Mouse (Mus musculus) cerebellum, adult 11 months (tissue): ENCODE data around the gene Wdr5.

Experiments
- DNase-seq: peaks from one replicate; pipeline ENCODE4 v3.0.0; 2022

Wdr5 gene

DNA sequence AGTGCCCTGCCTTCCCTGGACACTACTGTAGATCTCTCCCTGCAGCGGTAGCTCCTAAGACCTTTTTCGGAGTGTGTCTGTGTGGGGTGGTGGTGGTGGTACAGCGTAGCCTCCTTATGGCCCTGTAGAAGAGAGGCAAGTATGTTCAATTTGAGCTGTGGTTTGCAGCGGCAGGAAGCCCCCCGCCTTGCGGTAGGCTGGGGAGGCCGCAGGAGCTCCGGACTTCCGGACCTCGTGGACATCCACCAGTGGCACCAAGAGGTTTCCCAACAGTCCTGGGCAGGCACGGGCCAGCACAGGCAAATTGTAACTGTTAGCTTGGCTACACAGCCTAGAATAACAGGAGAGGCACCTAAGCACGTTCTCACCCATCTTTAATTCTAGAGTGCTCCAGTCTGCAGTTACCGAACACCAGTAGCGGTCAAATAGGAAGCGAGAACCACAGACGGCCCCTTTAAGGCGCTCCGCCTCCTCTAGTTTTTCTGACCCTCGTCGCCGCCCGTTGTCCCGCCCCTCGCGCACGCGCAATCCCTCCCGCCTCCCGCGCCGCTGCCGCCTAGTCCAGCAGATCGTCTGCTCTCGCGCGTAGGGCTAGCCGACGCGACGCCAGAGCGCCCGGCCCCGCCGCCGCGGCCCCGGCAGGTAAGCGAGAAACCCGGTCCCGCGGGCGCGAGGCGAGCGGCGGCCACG lies at the start of gene Wdr5:
Wdr5 (plus strand) TSS at position 519 of the 690 bp plus-strand sequence.
- peak; percentile 96 for DNase-seq

DNA sequence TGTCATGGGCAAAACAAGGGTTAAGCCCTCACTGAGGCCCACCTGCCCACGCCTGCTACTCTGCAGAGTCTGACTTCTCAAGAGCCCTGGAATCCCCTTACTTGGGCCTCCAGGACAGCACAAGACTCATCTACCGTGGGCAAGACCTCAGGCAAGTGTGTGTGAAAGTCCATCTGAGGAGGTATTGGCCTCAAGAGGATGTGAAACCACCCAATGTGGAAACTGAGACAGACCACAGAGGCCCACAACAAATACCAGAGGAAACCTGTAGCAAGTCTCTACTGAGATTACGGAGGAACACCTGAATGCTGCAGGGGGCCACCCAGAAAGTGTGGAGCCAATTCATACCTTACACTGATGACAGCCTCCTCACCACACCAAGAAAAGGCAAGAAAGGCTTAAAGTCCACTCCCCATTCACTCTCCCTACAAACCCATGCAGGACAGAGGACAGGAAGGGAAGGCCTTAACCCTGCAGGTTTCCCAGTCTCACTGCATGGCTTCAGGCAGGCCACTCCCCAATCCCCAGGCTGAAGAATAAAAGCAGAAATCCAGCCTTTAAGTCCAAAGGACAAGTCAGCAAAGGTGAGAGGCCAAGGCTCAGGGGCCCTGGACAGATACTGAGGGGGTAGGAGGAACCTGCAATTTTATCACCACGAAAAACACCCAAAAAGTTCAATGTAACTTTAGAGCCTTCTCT lies 45.5 kb upstream of the Wdr5 start:
- DNase-seq = no peak

DNA sequence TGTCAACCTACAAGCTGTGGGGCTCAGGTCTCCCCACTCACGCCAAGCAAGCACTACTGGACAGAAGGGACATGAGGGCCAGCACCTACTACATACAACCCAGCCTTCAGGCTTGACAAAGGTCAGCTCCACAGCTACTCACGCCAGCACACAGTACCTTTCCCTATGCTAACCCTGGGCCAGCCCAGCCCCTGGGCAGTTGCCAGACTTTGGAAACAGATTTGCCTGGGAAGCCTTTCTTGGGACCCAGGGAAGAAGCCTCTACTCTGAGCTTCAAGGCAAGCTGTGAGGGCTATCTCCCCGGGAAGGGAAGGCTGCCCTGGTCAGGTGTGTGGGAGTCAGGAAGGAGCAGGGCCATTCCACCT lies 45.0 kb upstream of the Wdr5 start:
- DNase-seq = no peak

DNA sequence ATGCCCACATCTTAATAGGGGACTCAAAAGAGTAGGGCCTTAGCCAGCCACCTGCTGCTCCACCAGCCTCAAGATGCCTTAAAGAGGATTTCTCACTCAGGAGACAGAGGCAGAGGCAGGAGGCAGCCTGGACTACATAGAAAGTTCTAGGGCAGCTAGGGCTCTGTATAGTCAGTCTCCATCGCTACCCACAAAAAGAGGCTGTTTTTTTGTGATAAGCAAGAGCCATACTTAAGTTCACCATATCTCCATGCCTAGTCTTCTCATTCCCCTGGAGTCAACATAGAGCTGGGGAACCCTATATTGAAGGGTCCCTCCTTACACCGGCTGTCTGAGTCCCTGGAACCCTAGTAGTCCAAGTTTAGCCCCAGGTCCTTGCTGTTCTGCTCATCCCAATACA lies 44.4 kb upstream of the Wdr5 start:
- no peak for DNase-seq

DNA sequence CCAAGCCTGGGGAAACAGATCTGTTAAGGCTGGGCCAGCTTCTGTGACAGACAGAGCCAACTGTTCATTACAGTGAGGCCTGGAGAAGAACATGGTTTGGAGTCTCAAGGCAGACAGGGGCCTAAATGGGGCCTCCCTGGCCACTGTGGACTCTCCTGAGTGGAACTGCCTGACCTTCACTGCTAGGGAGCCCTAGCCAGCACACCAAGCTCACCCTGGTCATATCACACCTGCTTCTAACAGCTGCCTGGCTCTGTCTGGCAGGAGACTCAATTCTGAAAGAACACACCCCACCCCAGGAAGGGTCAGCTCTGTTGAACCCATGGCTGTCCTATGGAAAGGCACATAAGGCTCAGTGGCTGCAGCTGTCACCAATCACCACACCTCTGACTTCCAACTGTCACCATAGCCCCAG lies 43.8 kb upstream of the Wdr5 start:
- no peak for DNase-seq

DNA sequence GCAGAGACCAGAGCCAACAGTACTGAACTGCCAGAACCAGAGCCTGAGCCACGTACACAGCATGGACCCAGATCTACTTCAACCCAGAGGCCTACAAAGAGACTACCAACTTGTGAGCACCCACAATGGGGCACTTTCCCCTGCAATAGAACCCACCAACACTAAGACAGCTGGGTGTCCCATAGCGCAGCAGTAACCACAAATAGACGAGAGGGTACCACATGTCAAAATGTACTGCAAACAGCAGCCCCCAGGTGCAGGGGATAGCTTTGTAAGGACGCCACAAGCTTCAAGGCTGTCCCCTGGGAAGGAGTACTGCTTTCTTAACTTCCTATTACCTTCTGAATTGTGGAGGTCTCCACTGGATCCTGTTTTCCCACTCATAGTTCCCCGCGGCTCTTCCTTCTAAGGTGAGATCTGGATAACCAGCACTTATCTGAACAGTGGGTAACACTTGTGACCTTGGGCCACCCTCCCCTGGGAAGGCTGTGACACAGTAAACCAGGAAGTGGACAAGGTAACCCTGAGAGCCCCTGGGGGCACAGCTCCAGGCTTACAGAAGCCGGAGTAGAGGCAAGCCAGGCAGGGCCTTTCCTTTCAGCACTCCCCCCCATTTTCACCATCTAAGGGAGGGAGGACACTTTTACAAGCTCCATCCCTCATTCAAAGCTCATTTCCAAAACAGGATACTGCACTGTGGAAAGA lies 41.7 kb upstream of the Wdr5 start:
- no peak for DNase-seq

DNA sequence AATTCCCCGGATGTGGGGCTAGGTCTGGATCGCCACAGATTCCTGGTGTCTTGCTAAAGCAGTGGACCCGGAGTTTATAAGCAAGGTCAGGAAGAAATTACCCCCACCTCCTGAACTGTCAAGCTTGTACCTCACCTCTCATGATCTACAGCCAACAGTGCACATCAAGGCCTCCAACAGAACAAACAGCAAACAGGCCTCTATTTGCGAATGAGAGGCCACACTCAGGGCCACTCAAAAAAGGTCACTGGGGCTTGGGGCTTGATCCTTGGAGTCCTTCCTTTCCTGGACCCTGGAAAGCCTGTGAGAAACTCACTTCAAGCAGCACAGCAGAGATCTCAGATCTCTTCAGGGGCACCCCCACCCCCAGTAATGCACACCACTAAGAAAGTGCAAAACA lies 41.0 kb upstream of the Wdr5 start:
- no peak for DNase-seq

DNA sequence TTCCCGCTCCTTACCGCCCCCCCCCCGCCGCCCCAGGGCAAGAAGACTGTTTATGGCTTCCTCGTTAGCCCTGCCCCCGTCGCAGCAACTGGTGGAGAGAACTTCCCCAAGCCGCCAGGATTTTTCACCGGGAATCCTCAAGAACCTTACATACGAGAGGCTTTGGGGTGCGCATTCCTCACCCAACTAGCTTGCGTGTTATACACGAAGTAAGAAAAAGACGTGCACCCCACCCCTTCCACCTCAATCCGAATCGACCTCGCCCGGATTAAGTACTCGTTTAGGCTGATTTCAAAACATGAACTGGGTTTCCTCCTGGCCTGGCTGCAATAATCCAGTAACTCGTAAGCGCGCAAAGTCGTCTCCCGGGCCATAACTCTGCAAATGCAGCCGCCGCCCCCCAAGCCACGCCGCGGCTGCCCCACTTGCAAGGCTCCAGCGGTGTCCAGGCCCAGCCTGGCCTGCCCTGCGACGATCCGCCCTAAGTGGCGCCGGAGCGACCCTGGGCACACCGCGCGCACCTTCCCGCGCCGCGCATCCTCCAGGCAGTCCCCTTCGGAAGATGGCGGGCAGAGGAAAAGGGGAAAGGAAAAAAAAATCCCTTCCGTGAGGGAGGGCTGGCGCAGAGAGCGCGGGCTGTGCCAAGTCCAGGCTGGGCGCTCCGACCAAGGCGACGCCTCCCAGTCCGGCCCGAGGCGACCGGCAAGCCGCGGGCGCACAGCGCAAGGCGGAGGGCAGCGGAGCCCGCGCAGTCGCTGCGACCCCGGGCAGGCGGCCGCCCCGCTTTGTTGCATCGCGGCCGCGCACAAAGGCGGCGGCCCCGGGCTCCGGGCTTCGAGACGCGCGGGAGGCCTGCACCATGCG lies 40.1 kb upstream of the Wdr5 start:
- DNase-seq = peak; percentile 49

DNA sequence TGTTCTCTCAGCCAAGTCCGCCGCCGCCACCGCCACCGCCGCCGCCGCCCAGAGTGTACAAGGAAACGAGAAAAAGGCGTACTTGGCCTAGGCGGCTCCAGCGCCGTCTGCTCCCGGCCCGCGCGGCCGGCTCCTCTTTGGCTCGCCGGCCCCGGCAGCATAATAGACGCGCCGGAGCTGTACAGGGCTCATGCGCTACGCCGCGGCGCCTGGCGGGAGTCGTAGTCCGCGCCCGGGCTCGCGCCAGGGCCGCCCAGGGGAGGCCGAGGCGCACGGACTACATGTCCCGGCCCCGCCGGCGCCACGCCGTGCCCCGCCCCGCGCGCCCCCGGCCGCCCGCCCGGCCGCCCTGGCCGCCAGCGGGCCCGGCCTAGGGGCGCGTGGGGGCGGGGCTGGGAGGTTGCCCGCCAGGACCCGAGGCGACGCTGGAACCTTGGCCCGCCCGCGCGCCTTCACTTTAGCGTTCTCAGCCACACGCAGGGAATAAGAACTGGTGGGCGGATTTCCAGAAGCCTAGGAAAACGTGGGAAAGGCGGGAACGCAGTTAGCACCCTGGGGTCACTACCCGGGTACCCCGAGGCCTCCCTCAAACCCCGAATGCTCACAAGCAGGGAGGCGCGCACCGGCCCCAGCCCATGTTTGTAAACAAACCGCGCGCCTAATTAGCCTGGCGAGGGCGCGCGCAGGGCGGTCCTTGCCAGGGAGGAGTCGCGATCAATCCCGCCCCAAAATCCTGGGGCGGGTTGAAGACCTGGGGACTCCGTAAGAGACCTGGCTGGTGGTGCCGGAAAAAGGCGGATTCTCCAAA lies 39.3 kb upstream of the Wdr5 start:
- DNase-seq = peak; percentile 92

DNA sequence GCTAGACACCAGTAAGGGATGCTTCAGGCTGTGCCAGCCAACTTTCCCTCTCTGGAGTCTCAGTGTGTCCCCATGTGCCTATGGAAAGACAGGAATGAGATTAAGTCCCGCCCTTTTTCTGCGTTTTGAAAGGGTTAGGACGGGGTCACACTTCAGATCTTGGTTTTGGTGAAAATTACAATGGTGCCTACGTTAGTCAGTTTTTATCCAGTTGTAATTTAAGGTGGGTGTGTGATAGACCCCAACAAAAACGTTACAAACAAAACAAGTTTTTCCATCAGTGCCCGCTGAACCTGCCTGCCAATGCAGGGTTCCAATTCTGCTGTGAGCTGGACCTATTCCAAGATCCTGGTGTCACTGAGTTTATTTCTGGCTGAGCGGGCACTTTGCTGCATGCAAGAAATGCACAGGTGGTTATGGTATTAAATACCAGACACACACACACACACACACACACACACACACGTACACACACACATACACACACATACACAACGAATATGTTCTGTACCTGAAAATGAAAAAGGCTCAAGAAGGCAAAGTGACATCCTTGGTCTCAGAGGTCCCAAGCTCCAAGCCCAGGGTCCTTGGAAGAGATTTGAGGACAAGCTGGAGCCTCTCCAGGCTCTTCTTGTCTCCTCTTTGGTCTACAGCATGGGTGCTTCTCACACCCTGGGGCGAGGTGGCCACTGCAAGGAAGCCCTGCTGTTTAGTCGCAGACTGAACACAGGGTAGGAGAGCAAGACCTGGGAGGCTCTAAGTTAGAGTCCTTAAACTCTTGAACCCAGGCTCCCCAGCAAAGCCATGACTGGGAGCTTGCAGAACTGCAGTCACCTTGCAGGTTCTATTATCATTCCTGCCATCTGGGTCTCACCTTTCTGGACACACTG lies 38.4 kb upstream of the Wdr5 start:
- peak; percentile 57 for DNase-seq

DNA sequence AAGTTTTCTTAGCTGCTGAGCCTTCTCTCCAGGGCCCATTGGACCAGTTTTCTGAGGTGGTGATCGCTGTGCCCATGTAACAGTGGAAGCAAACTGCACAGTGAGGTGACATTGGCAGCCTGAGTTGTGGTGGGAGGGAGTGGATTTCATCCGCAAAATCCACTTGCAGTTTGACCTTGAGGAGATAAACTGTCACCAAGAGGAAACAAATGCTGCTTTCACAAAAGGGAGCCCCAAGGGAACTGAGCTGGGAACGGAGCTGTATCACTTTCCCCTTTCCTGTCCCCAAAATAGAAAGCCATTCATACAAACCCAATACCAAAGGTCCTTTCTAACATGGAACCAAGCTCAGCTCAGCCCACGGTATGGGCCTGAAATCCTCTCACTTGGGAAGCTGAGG lies 35.1 kb upstream of the Wdr5 start:
- DNase-seq = no peak

DNA sequence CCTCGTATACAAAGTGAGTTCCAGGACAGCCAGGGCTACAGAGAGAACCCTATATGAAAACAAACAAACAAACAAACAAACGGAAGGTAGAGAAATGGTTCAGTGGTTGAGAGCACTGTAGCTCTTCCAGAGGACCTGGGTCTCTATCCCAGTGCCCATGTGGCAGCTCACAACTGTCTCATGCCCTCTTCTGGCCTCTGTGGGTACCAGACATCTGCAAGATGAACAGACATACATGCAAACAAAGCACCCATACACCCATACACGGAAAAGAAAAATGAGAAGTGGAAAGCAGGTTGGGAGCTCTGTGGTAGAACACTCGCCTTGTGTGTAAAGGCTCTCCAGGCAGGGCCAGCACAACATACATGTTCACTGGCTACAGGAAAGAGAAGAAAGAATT lies 34.6 kb upstream of the Wdr5 start:
- no peak for DNase-seq

DNA sequence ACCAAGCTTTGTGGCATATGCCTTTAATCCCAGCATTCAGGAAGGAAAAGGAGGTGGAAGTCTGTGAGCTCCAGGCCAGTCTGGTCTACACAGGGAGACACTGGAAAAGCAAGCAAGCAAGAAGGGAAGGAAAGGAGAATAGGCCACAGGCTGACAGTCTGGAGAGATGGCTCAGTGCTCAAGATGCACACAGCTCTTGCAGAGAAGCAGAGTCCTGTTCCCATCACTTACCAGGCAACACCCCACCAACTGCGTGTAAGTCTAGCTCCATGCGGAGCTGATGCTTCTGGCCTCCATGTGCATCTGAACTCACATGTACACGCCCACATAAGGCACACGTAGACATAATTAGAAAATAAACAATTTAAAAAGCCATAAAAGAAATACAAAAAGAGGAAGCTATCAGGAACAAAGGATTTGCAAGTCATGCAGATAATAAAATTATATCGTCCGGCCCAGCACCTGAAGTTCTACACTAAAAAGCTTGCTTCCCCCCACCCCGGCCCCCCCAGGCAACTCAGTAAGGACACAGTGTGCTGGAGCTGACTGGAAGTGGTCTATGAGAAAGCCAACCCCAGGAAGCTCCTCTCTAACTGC lies 32.6 kb upstream of the Wdr5 start:
- no peak for DNase-seq

DNA sequence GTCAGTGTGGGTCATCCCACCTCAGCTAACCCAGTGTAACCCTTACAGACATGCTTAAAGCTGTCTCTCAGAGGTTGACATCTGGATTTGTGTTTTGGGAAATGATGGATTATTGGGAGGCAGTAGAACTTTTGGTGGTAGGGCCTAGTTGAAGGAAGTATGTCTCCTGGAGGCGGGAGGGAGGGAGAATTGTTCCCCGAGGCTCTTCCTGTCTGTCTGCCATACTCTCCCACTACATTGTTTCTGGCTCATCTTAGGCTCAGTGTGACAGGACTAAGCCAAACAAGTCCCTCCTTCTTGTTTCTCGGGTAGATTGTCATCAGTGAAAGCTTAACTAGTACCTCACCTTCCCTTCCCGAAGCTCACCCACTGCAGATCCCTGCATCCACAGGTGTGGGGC lies 28.2 kb upstream of the Wdr5 start:
- no peak for DNase-seq

DNA sequence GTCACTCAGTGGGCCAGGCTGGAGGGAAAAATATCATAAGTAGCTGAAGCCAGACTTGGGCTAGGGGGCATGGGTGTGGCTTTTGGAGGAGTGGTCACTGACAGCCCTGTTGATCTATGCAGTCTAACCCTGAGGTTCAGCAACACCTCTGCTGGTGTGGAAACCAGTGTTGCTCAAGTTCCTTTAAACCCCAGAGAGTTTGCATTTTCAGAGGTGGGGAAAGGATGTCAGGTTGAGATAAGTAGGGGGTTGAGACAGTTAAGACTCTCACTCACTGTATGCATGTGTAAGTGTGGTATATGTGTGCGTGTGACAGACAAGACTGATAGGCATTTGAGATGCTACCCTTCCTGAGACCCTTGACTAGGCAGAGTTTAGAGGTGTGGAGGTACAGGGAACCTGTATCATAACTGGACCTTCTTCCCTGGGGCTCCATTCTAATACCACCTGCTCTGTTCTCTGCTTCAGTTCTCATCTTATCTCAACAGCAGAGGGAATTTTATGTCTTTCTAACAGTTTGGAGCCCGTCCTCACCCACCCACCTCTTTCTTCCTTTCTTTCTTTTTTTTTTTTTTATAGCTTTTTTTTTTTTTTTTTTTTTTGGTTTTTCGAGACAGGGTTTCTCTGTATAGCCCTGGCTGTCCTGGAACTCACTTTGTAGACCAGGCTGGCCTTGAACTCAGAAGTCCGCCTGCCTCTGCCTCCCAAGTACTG lies 27.5 kb upstream of the Wdr5 start:
- no peak for DNase-seq

DNA sequence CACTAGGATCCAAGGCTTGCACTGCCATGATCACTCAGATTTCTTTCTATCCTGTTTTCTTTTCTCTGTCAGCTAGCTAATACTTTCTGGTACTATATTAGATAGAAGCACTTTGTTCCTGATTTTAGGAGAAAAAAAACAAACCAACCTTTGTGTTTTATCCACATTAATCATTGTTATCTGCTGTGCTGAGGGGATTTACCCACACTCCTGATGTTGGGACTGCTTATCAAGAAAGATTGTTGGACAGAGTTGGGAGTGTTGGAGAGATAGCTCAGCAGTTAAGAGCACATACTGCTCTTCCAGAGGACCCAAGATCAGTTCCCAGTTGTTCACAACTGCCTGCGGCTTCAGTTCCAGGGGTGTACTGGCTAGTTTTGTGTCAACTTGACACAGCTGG lies 26.6 kb upstream of the Wdr5 start:
- no peak for DNase-seq

DNA sequence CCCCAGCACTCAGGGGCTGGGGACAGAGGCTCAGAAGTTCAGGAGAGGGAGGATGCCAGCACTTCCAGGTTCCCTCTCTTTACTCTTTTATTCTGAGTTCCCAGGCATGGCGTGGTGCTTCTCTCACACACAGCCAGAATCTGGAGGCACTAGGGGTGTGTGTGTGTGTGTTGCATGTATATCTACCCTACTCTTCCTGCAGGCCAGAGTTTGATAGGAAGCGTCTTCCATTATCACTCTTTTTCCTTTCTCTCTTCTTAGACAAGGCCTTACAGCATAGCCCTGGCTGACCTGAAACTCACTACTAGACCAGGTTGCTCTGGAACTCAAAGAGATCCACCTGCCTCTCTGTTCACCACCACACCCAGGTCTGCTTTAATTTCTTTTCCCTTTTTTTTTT lies 24.0 kb upstream of the Wdr5 start:
- no peak for DNase-seq

DNA sequence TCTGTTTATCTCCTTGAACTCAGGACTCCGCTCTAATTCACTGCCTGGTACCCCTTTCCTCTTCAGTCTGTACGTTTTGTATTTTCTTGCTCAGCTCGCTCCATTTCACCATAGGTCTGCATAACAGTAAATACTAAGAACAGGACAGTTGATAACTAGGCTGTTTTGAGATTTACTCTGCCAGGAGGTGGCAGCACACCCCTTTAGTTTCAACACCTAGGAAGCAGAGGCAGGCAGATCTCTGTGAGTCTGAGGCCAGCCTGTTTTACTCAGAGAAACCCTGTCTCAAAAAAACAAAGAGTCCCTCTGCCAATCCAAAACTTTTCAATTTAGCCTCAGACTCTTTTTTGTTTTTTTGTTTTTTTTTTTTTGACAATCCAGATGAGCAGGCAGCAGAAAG lies 21.0 kb upstream of the Wdr5 start:
- no peak for DNase-seq

DNA sequence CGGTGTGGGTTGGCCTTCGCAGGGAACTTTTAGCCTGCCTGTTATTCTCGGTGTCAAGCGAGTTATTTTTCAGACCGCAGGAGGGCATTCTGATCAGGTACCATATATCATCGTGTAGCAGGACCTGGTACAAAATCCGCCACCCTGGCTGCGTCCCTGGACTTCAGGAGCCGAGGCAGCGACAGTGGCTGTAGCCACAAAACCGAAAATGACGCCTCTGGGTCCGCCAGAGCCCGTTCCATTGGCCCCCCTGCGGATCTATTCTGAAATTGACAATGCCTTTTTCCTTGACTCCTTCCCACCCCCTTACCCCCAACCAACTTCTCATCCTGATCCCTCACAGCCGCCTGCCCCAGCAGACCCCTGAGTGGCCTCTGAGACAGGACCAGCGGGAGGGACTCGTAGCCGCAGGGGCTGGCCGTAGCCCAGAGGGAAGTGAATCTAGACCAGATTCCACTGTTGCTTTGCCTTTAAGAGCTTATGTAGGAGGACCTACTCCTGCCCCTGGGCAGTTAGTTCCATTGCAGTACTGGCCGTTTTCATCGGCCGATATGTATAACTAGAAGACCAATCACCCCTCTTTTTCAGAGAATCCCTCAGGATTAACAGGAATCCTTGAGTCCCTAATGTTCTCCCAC lies 18.4 kb upstream of the Wdr5 start:
- no peak for DNase-seq
